Mouse (Mus musculus): ENCODE measurements at regions not wholly inside any gene's neighbourhood (a gene's known extent, or its start where the extent isn't known, plus 50 kb on each side); places are given as distances from the start of the nearest gene placed in this dataset.
"Not testable (repeated sequence)": the region's sequence is repeated elsewhere in the genome, so short reads cannot be mapped to it uniquely, and the experiment has no call there.

GRCm38 (mm10) chr11:93696982-93697541, 188.5 kb downstream of the Utp18 start:
- H3K36me3 ChIP-seq = no peaks in the 10 kb centered on the region
- H3K4me1 ChIP-seq = no peaks in the 10 kb centered on the region
- 90% methylated on average over 8 of the region's 8 CpGs for WGBS
- no peak overlapping the region for H3K27ac ChIP-seq (replicated peaks)
- H3K9me3 ChIP-seq = no peaks in the 10 kb centered on the region
- no peaks in the 10 kb centered on the region for H3K27me3 ChIP-seq
- no peak overlapping the region for H3K4me2 ChIP-seq (replicated peaks)
- H3K4me3 ChIP-seq = no peak overlapping the region
- H3K9ac ChIP-seq (replicated peaks) = no peak overlapping the region
- ATAC-seq (replicated peaks) = no peak

- 74% methylated on average over 12 of the region's 12 CpGs for WGBS
- no peak overlapping the region for H3K4me2 ChIP-seq (replicated peaks)
- no peaks in the 10 kb centered on the region for H3K9me3 ChIP-seq
- no peak overlapping the region for H3K4me3 ChIP-seq
- no peak overlapping the region for H3K9ac ChIP-seq (replicated peaks)
- H3K27ac ChIP-seq (replicated peaks) = no peak overlapping the region
- H3K36me3 ChIP-seq = no peaks in the 10 kb centered on the region
- no peaks in the 10 kb centered on the region for H3K27me3 ChIP-seq
- H3K4me1 ChIP-seq = no peaks in the 10 kb centered on the region
- no peak for ATAC-seq (replicated peaks)
Measured at GRCm38 (mm10) chr11:93696096-93696890, 189.3 kb downstream of the Utp18 start.

DNA sequence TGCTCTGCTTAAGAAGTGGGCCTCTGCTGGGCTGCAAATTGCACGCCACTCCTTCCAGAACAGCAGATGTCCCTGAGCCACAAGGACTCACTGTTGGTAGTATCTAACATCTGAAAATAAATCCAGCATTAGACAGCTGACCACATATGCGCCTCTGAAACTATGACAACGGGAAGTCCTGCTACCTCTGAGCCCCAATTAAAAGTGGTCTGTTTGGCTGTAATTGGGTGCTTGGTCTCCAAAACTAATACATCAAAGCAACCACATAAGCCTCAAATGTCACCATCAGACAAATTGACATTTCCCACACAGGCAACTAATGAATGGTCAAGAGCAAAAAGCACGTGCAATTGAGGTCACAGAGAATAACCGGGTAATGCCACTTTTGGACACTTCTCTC, 201.9 kb downstream of the Utp18 start:
- H3K27me3 ChIP-seq = no peaks in the 10 kb centered on the region
- no peaks in the 10 kb centered on the region for H3K36me3 ChIP-seq
- no peak overlapping the region for H3K27ac ChIP-seq (replicated peaks)
- no peak overlapping the region for H3K4me3 ChIP-seq
- ATAC-seq (replicated peaks) = no peak
- no peaks in the 10 kb centered on the region for H3K4me1 ChIP-seq
- no peak overlapping the region for H3K4me2 ChIP-seq (replicated peaks)
- H3K9ac ChIP-seq (replicated peaks) = no peak overlapping the region
- WGBS = 55% methylated on average over 5 of the region's 5 CpGs
- H3K9me3 ChIP-seq = no peaks in the 10 kb centered on the region

DNA sequence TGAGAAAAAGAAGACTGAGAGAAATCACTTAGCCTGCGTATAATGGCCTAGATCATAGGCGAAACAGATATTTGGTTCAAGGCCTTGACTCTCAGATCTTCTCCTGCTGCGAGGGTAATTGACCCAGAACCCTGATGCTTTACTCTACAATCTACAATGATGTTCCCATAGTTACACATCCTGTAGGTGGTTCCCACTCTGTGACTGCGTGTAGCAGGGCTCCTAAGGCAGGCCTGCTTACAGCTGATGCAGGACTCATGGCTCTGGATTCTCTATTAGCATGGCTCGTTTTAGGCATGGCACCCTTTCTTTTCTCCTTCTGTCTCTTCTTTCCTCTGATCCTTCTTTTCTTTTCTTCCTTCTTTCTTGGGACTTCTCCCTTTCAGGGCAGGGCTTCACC, 209.3 kb downstream of the Utp18 start:
- H3K4me3 ChIP-seq = no peak overlapping the region
- H3K4me1 ChIP-seq = no peaks in the 10 kb centered on the region
- ATAC-seq (replicated peaks) = no peak
- 86% methylated on average over 5 of the region's 5 CpGs for WGBS
- no peak overlapping the region for H3K27ac ChIP-seq (replicated peaks)
- no peak overlapping the region for H3K4me2 ChIP-seq (replicated peaks)
- no peak overlapping the region for H3K9ac ChIP-seq (replicated peaks)
- no peaks in the 10 kb centered on the region for H3K27me3 ChIP-seq
- H3K9me3 ChIP-seq = no peaks in the 10 kb centered on the region
- no peaks in the 10 kb centered on the region for H3K36me3 ChIP-seq

DNA sequence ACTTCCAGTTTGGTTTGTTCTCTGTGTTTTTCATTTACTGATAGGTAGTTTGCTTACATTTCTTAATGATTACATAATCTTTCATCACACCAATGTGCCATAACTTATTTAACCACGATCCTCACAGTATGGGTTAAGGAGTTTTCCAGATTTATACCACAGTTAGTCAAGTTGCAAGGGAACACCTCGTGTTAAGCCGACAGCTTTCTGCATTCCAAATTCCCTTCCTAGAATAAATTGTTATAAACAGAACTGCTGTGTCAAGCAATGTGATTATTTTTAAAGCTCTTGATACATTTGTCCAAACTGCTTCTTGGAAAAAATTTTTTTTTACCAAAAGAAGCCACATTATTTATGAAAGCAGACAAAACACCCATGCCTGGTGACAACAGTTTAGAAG, 213.5 kb downstream of the Utp18 start:
- Histone ChIP-seq H3K4me2 (replicated peaks) (no peak overlapping the region), H3K27me3 (no peaks in the 10 kb centered on the region), H3K9me3 (no peaks in the 10 kb centered on the region), H3K4me1 (no peaks in the 10 kb centered on the region), H3K27ac (replicated peaks) (no peak overlapping the region), H3K36me3 (no peaks in the 10 kb centered on the region), H3K9ac (replicated peaks) (no peak overlapping the region), H3K4me3 (no peak overlapping the region)
- ATAC-seq (replicated peaks) = no peak
- WGBS = 82% methylated on average over 3 of the region's 3 CpGs

- H3K4me2 ChIP-seq (replicated peaks) = no peak overlapping the region
- H3K4me3 ChIP-seq = no peak overlapping the region
- H3K27me3 ChIP-seq = no peaks in the 10 kb centered on the region
- no peak overlapping the region for H3K9ac ChIP-seq (replicated peaks)
- no peaks in the 10 kb centered on the region for H3K9me3 ChIP-seq
- WGBS = 37% methylated on average over 2 of the region's 2 CpGs
- H3K36me3 ChIP-seq = no peaks in the 10 kb centered on the region
- no peak overlapping the region for H3K27ac ChIP-seq (replicated peaks)
- no peak for ATAC-seq (replicated peaks)
- no peaks in the 10 kb centered on the region for H3K4me1 ChIP-seq
Measured at GRCm38 (mm10) chr11:93661657-93662056, 223.9 kb downstream of the Utp18 start.

- Histone ChIP-seq H3K9ac (replicated peaks) (no peak overlapping the region), H3K27me3 (no peaks in the 10 kb centered on the region), H3K27ac (replicated peaks) (no peak overlapping the region), H3K4me2 (replicated peaks) (no peak overlapping the region), H3K4me1 (no peaks in the 10 kb centered on the region), H3K36me3 (no peaks in the 10 kb centered on the region), H3K4me3 (no peak overlapping the region), H3K9me3 (no peaks in the 10 kb centered on the region)
- no peak for ATAC-seq (replicated peaks)
- WGBS = 87% methylated on average over 7 of the region's 7 CpGs
Measured at GRCm38 (mm10) chr11:93660379-93660778, 225.2 kb downstream of the Utp18 start.

DNA sequence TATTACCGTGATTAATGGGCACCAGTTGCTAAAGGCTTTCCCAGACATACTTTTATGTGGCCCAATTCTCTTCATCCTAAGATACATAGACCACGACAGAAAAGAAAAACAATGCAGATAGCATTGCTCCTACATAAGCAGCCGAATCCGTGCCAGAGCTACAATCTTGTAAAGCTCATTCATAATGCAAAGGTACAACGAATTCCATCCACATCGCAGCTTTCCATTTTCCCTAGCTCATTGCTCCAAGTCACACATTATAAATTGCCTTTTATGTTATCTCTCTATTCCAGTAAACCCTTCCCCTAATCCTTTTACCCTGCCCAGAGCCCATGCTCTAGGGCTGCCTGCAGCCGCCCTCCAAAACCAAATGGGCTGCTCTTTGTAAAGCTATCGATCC, 226.8 kb downstream of the Utp18 start:
- WGBS = 37% methylated on average over 8 of the region's 8 CpGs
- H3K4me1 ChIP-seq = no peaks in the 10 kb centered on the region
- H3K4me2 ChIP-seq (replicated peaks) = no peak overlapping the region
- no peaks in the 10 kb centered on the region for H3K36me3 ChIP-seq
- no peaks in the 10 kb centered on the region for H3K9me3 ChIP-seq
- H3K9ac ChIP-seq (replicated peaks) = no peak overlapping the region
- no peaks in the 10 kb centered on the region for H3K27me3 ChIP-seq
- no peak overlapping the region for H3K27ac ChIP-seq (replicated peaks)
- no peak overlapping the region for H3K4me3 ChIP-seq
- no peak for ATAC-seq (replicated peaks)

DNA sequence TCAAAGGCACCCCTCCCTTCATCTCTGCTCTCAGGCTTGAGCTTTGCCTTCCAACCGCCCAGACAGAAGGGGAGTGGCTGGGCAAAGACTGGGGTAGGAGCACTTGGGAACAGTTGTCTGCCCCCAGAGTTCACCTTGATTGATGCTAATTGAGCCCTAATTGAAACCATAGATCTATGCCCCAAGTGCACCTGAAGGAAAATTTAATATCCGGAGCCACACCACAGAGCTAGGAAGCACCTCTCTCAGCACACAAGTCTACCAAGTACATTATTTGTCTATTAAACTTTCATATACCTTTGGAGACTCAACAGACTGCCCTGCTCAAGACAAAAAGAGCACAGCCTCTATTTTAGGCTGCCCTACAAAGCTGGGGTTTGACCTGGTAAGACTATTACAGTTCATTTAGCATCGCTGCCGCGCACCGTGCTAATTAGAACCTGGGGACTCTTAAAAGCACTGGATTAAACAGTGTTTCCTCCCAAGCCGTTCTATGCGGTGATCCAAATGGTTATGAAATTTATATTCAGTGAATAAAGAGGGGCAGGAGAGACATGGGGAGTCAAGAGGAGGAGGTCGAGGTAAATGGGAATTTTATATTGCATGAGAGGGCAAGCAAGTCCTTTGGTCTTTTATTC, 229.8 kb downstream of the Utp18 start:
- Histone ChIP-seq H3K4me3 (no peak overlapping the region), H3K36me3 (no peaks in the 10 kb centered on the region), H3K9ac (replicated peaks) (no peak overlapping the region), H3K4me1 (no peaks in the 10 kb centered on the region), H3K27ac (replicated peaks) (no peak overlapping the region), H3K4me2 (replicated peaks) (no peak overlapping the region), H3K9me3 (no peaks in the 10 kb centered on the region), H3K27me3 (no peaks in the 10 kb centered on the region)
- ATAC-seq (replicated peaks) = no peak
- 66% methylated on average over 9 of the region's 9 CpGs for WGBS

DNA sequence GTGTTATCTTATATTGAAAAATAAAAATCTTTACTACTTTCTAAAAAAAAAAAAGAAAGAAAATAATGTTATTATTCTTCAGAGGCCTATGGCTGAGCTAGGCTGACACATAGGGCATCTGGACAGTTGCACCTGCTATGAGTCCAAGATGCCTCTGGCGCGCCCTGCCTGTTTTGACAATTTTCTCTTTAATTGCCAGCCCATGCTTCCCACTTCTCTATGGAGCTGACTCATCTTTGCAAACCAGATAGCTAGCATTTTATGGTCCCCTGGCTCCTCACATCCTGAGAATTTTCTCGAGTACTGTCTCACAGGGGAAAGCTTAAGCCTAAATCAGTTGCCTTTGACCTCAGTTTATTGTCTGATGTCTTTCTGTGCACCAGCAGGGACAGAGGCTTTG, 232.2 kb downstream of the Utp18 start:
- no peaks in the 10 kb centered on the region for H3K27me3 ChIP-seq
- H3K36me3 ChIP-seq = no peaks in the 10 kb centered on the region
- 68% methylated on average over 3 of the region's 3 CpGs for WGBS
- no peak overlapping the region for H3K27ac ChIP-seq (replicated peaks)
- no peaks in the 10 kb centered on the region for H3K4me1 ChIP-seq
- H3K9ac ChIP-seq (replicated peaks) = no peak overlapping the region
- no peak overlapping the region for H3K4me3 ChIP-seq
- H3K4me2 ChIP-seq (replicated peaks) = no peak overlapping the region
- ATAC-seq (replicated peaks) = no peak
- no peaks in the 10 kb centered on the region for H3K9me3 ChIP-seq

DNA sequence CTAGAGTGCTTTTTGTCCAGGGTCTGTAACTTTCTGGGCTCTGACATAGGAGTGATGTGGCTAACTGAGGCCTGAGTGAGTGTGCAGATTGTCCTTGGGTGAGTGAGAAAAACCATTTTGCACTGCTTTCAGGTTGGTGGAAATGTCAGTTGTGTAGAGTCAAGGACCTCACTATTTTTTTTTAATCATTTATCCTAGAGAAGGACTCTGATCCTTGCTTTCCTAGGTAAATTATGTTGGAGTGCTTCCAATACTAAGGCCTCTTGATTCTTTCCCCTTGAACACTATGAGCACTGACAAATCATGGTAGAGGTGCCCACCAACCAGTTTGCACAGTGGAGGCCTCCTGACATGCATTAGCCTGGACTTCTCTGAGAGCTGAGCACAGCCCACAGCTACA, 233.6 kb downstream of the Utp18 start:
- not testable (repeated sequence) for H3K27me3 ChIP-seq; H3K36me3 ChIP-seq; ATAC-seq (replicated peaks); H3K4me2 ChIP-seq (replicated peaks); H3K4me3 ChIP-seq; H3K27ac ChIP-seq (replicated peaks); H3K4me1 ChIP-seq; H3K9me3 ChIP-seq; H3K9ac ChIP-seq (replicated peaks)

All from forebrain, embryonic 15.5 days (tissue).